Comparison of ENCODE assay signal across 9 mouse cellular contexts in genomic region chr1:76490719-76491118, GRCm38 (mm10).
DNase-seq lines count a peak whose midpoint lies in the region; ATAC-seq lines count a peak whose summit lies in the region.
"Had no signal": no experiment of that assay in that cellular context is flagged by ENCODE, and none has a peak within 500 bp of the region (broad histone marks: within the 10 kb centered on the region; RNA-seq: fewer than 3 reads in every experiment).

No protein-coding gene starts in this region.

- peak; percentile 2 for DNase-seq in kidney, postnatal 14 days
- no peak for DNase-seq in kidney, adult 9 months
- DNase-seq in brain, adult 2 months (ENCODE audit: low read depth, low spot score): peak; percentile 33
- DNase-seq in frontal cortex, postnatal 25 days (ENCODE audit: low spot score in 2 of 2): no peak
- DNase-seq in cerebellum, adult 11 months: no peak
- DNase-seq in kidney, adult 8-10 months: no peak

- no peak overlapping the region; the same call in 1 of the 2 replicates for H3K4me3 ChIP-seq in forebrain, embryonic 13.5 days
- 0 out of 2 replicates have a peak overlapping the region, but pooled peaks have one; percentile 5 for H3K4me3 ChIP-seq in midbrain, embryonic 15.5 days
- H3K4me3 ChIP-seq: liver, embryonic 12.5 days had no signal

- no peaks in the 10 kb centered on the region for H3K27me3 ChIP-seq in forebrain, embryonic 13.5 days
- H3K27me3 ChIP-seq in midbrain, embryonic 15.5 days (replicated peaks): no peaks in the 10 kb centered on the region
- H3K27me3 ChIP-seq: liver, embryonic 12.5 days had no signal

- no peaks in the 10 kb centered on the region for H3K9me3 ChIP-seq in forebrain, embryonic 13.5 days (replicated peaks)
- no peaks in the 10 kb centered on the region for H3K9me3 ChIP-seq in midbrain, embryonic 15.5 days
- H3K9me3 ChIP-seq: liver, embryonic 12.5 days had no signal

- WGBS in forebrain, embryonic 13.5 days: 6% methylated on average over 7 of the region's 7 CpGs
- WGBS in midbrain, embryonic 15.5 days: 9% methylated on average over 7 of the region's 7 CpGs

- H3K4me2 ChIP-seq in forebrain, embryonic 13.5 days: peak overlapping the region; percentile 41
- peak overlapping the region; percentile 24 for H3K4me2 ChIP-seq in midbrain, embryonic 15.5 days
- H3K4me2 ChIP-seq: liver, embryonic 12.5 days had no signal

- H3K36me3 ChIP-seq in forebrain, embryonic 13.5 days (ENCODE audit: poor library complexity, severe bottlenecking): no peaks in the 10 kb centered on the region
- H3K36me3 ChIP-seq in midbrain, embryonic 15.5 days (replicated peaks): no peaks in the 10 kb centered on the region
- H3K36me3 ChIP-seq: liver, embryonic 12.5 days had no signal

- H3K4me1 ChIP-seq in forebrain, embryonic 13.5 days: peaks cover 35% of the 10 kb centered on the region
- peaks cover 26% of the 10 kb centered on the region for H3K4me1 ChIP-seq in midbrain, embryonic 15.5 days
- H3K4me1 ChIP-seq: liver, embryonic 12.5 days had no signal

- H3K27ac ChIP-seq in forebrain, embryonic 13.5 days: peak overlapping the region; percentile 89
- H3K27ac ChIP-seq in midbrain, embryonic 15.5 days: peak overlapping the region; percentile 53
- H3K27ac ChIP-seq: liver, embryonic 12.5 days had no signal

- ATAC-seq in forebrain, embryonic 13.5 days: peak; percentile 90
- ATAC-seq in midbrain, embryonic 15.5 days (replicated peaks): peak; percentile 79
- ATAC-seq: liver, embryonic 12.5 days had no signal

- no peak overlapping the region for H3K9ac ChIP-seq in forebrain, embryonic 13.5 days
- H3K9ac ChIP-seq in midbrain, embryonic 15.5 days: no peak overlapping the region
- H3K9ac ChIP-seq: liver, embryonic 12.5 days had no signal

Comparison
In these comparisons a context has a peak if more than half of its experiments do, and no peak if none do; other contexts are left out.
1. DNase-seq: peak in kidney, postnatal 14 days (single experiment) and brain, adult 2 months (single experiment); none in kidney, adult 9 months (single experiment), frontal cortex, postnatal 25 days (0 of 2), cerebellum, adult 11 months (single experiment) and kidney, adult 8-10 months (0 of 2).